Mouse (Mus musculus) left cerebral cortex, adult 6 months (tissue): ENCODE results near the gene Hrg. TPM values are rescaled to one million over a fixed set of nuclear protein-coding genes. Genes with fewer than 3 reads are reported as not detected.

Experiments used
- long read RNA-seq, 2 experiments: library from polyadenylated mRNA; unstranded; transcript quantifications; one replicate each; pipeline ENCODE4 v2.0.0; 2019 to 2020
- polyA plus RNA-seq: library from polyadenylated mRNA; unstranded; fragments of <200 nt; fragmentation: Nextera tagmentation; gene quantifications from 2 replicates; pipeline ENCODE4 v1.2.3, GENCODE M21; 2021

Gene Hrg
- not detected in 2 replicates for polyA plus RNA-seq
- long read RNA-seq, experiment 1 = 0 reads
- long read RNA-seq, experiment 2 = 0 reads

GRCm38 (mm10) chr16:22950840-22951395 is at the start of gene Hrg:
TSS of gene Hrg (plus strand) at chr16:22951072.

GRCm38 (mm10) chr16:22918034-22918433 is 32.8 kb upstream of the Hrg start, which contains the start of gene Fetub:
TSS of gene Fetub (plus strand) at chr16:22918334.

Other genes starting within 250 kb of the Hrg start
- gene Crygs, start 139.5 kb upstream of the Hrg start, polyA plus RNA-seq = not detected in 2 replicates
- gene Tbccd1, start 93.4 kb upstream of the Hrg start, polyA plus RNA-seq = 9.8 and 11.0 TPM in 2 replicates
- 87.3 and 90.5 TPM in 2 replicates for gene Dnajb11, start 93.2 kb upstream of the Hrg start, polyA plus RNA-seq
- gene Ahsg, start 59.8 kb upstream of the Hrg start, polyA plus RNA-seq = not detected in 2 replicates
- gene Fetub, start 32.7 kb upstream of the Hrg start, polyA plus RNA-seq = not detected in 2 replicates
- gene Kng2, start 78.4 kb downstream of the Hrg start, polyA plus RNA-seq = 0.19 TPM in 1 of 2 replicates, not detected in the other
- not detected in 2 replicates for gene Kng1, start 106.8 kb downstream of the Hrg start, polyA plus RNA-seq
- gene Eif4a2, start 156.4 kb downstream of the Hrg start, polyA plus RNA-seq = 873 and 1,249 TPM in 2 replicates
- gene Rfc4, start 176.7 kb downstream of the Hrg start, polyA plus RNA-seq = 15.0 and 20.4 TPM in 2 replicates
- 0.15 TPM in 1 of 2 replicates, not detected in the other for gene Adipoq, start 195.5 kb downstream of the Hrg start, polyA plus RNA-seq